Mouse (Mus musculus) mature B cell (primary cell): ENCODE data around the gene Polm.

Source experiments
- in situ Hi-C: fragments of 300-500 bp; cut with MboI; formaldehyde crosslinking; loops from 2 replicates; pipeline ENCODE4 v1.14.3; 2019

Polm gene

GRCm38 (mm10) chr11:5803551-5803981, 34.2 kb downstream of the Polm start, which contains the start of gene Pgam2:
Pgam2 (minus strand) TSS chr11:5803733.
- in situ Hi-C loops, result no loop called here

DNA sequence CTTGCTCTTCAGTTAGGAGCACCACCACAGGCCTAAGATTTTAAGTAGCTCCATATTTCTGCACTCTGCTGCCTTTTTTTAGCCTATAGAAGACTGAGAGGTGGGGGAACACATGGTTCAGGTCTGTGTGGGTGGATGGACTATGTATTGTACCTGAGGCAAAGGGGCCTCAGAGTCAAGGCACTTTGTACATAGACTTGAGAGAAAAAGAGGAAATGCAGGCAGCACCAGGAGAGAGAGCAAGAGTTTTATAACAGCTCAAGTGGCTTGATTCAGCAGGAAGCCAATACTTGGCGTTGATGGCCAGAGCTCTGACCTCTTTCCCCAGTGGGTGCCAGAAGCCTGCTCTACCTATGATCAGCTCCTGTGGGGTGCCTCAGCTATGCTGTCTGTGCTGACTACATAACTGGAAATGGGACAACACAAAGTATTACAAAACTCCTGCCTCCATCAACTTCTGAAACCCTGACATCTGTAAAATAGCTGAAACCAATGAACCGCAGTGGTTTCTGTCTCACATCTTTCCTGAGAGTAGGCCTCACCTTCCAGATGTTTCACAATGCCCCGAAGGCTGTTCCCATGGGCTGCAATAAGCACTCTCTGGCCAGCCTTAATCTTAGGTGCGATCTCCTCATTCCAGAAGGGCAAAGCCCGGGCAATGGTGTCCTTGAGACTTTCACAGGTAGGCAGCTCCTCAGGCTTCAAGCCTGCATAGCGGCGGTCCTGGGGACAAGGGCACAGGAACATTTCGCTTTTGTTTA, 35.2 kb downstream of the Polm start:
- in situ Hi-C loops, result no loop called here

DNA sequence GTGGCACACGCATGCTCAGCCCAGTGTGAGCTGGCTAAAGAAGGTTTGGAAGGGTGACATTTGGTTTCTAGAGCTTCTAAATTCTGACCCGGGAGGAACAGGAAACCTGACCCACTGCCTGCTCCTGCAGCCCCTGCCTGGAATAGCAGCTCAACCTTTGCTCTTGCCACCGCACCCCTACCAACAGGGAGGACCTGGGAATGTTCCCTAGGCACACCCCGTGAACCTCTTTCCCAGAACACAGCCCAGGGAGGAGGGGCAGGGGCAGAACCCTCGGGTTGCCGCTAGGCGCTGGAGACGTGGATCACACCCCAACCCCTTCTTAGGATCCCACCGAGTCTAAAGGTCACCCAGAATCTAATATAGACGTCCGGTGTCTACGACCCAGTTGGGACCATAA, 35.8 kb downstream of the Polm start:
- in situ Hi-C loops, result no loop called here

DNA sequence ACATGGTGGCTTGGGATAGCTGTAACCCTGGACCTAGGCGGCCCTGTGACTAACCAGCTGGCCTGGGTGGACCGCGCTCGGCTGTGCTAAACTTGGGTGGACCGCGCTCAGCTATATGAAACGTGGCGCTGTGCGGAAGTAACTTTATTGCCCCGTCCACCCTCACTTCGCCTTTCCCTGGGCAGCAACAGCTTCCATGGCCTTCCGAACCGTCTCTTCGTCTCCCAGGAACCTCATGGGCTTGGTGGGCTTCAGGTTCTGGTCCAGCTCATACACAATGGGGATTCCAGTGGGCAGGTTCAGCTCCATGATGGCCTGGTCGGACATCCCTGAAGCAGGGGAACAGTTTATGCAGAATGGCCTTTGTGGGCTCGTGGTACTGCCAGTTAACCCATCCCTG, 36.3 kb downstream of the Polm start:
- in situ Hi-C loops, result no loop called here

- in situ Hi-C loops, result no loop called here
These were observed 38.0 kb downstream of the Polm start for GRCm38 (mm10) chr11:5799621-5800490.

GRCm38 (mm10) chr11:5797928-5798327, 39.9 kb downstream of the Polm start:
- in situ Hi-C loops, result no loop called here

DNA sequence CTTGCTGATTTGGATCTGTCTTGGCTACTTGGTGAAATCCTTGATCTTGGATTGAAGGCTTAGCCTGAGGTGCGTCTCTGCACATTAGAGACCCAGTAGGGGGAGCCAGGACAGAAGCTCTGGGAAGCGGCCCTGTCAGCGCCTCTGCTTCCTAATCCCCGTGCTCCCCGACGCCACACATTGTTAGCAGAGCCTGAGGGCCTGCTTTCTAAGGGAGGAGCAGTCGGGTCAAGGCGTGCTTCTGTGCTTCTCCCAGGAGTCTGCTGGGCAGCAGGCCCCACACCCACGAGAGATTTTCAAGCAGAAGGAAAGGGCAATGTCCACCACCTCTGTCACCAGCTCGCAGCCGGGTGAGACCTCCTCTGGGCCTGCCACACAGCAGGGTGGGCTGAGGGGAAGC, 40.4 kb downstream of the Polm start:
- in situ Hi-C loops, result no loop called here

- in situ Hi-C loops, result no loop called here
These were observed 40.9 kb downstream of the Polm start for GRCm38 (mm10) chr11:5796939-5797338.

DNA sequence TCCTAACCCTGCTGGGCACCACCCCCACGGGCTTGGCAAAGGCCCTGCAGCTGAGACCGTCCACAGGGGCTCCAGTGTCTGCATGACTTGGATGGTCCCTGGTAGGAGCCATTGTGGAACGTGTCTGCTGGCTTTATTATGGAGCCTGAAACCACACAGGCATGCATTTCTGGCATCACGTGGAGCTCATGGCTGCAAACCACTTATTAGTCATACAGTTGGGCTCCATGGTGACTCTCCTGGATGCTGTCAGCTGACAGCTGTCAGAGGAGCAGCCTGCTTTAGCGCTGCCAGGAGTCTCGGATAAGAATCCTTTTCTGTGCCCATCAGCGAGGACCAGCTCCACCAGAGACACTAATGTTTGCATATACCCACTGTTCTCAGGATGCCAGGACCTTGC, 42.1 kb downstream of the Polm start:
- in situ Hi-C loops, result no loop called here

DNA sequence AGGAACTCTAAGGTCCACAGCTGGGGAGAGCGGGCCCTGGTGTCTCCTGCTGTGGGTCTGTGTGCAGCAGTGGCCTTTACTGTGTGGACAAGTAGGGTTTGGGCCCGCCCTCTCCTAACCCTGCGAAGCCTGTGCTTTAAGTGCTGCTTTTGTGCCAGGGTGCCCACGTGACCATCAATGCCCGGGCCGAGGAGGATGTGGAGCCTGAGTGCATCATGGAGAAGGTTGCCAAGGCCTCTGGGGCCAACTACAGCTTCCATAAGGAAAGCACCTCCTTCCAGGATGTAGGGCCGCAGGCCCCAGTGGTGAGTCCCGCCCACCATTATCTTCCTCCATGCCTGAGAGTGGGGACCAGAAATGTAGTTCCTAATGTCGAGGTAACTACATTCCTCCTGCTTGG, 42.5 kb downstream of the Polm start:
- in situ Hi-C loops, result no loop called here

DNA sequence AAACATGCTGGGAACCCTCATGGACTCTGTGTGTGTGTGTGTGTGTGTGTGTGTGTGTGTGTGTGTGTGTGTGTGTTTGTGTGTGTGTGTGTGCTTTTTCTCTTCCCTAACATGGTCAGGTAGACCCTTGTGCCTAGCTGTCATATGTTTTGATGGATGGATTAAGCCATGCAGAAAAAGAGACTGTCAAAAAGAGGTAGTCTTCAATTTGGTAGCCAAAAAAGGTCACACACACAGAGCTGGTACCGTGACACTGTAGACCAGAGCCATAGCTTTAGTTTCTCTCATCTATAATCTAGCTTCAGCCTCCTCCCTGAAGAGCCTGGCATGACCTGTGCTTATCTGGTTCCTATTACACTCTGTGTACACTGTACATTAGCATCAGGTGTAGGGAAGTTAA, 47.4 kb downstream of the Polm start:
- in situ Hi-C loops, result no loop called here

- in situ Hi-C loops, result no loop called here
These were observed 48.0 kb downstream of the Polm start for GRCm38 (mm10) chr11:5789754-5790333.

DNA sequence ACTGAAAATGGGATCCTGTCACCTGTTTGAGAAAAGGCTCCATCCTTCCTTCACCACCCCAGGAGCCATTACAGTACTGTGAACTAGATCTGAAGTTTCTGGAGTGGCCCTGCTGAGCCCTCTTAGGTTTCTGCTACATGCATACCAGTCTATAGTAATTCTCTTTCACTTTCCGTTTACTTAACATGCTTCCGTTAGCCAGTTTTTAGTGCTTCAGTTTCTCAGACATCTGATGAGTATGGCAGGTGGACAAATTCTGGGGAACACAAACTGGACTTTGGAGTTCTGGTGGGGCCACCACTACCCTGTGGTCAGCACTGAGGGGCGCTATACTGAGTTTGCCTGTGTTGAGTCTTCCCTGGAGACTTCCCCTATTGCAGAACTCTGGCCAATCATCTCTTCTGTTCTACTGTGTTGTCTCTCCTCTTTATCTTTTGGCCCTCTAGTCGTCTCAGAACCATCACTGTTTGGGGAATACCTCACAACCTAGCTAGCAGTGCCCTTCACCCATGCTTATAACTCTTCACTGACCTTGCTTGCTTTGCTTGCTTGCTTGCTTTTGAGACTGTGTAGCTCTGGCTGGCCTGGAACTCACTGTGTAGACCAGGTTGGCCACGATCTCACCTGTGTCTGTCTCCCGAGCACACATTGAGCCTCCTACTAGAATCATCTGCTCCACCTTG, 48.6 kb downstream of the Polm start:
- in situ Hi-C loops, result no loop called here

DNA sequence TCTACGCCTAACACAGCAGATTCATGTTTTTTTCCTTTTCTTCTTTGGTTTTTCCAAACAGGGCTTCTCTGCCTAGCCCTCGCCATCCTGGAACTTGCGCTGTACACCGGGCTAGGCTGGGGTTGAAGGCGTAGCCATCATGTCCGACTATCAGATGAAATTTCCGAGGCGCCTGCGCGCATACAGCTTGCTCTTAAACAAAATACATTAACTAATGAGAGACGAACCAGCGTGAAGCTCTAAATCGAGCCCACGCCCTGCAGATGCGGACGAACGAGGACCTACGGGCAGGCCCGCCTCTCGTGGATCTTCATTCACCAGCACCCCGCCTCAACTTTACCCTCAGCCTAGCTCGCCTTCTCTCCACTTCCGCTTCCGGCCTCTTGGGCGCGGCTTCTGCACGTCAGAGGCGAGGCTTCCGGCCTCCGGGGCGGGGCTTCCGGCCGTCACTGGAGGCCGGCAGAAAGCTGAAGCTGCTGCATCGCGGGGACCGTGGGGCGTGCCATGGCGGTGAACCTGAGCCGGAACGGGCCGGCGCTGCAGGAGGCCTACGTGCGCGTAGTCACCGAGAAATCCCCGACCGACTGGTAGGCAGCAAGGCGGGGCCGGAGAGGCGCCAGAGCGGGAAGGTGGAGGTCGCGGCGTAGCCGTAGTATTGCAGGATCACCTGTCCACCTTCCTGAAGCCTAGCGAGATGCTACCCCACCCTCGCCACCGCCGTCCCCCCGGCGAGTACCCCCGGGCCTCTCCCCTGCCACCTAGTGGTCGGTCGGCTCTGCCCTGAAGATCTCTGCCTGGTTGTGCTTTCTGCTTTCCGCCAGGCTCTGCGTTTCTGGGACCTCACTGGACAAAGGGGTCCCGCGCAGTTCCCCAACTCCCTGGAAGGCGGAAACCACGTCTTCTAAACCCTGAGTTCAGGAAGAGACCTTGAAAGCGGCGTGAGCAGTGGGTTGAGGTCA, 49.5 kb downstream of the Polm start, which contains the start of gene Dbnl:
Gene Dbnl (plus strand): TSS at position 433 of the 959 bp plus-strand sequence.
- in situ Hi-C loops, result no loop called here

GRCm38 (mm10) chr11:5787671-5788055, 50.2 kb downstream of the Polm start:
- in situ Hi-C loops, result no loop called here

DNA sequence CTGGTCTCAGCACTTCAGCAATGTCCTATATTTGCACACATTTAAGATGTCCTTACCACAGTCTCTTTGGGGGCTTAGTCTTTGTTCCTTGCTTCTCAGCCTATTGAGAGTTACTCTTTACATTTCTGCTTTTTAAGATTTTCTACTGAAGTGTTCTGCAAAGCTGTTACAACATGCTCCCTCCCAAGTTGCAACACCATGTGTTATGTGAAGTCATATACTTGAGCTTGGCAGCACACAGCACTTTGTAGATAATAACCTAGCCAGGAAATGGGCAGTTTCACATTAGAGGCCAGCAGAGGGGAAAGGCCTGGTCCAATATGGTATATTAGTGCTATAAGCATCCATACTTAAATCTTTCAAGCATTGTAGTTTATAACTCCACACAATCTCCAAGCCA, 52.1 kb downstream of the Polm start:
- in situ Hi-C loops, result no loop called here

GRCm38 (mm10) chr11:5782199-5782944, 55.4 kb downstream of the Polm start:
- in situ Hi-C loops, result no loop called here

DNA sequence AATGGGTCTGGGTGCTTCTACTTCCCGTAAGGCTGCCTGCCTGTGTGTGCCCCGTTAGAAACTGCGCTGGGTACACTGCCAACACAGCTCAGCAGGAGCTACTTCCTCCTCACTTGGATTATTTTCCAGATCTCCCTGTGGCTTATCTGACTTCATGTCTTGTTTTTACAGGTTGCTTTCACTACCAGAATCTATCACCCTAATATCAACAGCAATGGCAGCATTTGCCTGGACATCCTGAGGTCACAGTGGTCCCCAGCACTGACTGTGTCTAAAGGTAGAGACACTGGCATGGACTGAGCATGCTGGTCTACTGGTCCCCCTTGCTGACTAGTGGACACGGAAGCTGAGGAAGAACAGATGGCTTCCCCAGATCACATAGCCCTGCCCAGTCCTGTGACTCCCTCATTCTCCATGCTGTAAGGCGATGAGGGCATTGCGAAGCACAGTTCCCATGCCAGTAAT, 57.7 kb downstream of the Polm start:
- in situ Hi-C loops, result no loop called here

DNA sequence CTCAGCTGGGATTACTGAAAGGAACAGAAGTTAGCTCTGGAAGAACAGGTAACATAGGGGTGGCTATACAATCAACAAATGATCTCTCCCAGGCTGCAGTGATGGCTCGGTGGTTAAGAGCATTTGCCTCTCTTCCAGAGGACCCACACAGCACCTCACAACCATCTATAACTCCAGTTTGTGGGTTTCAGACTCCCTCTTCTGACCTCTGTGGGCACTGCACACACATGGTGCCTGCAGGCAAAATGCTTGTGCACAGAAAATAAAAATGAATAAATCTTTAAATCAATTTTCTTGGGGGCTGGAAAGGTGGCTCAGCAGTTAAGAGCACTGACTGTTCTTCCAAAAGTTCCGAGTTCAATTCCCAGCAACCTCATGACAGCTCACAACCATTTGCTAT, 59.3 kb downstream of the Polm start:
- in situ Hi-C loops, result no loop called here
